Mouse (Mus musculus) v-Abl transformed pro-B cells (cell line): Measurements from ENCODE around the gene Fxyd4.

Experiments
- in situ Hi-C, 2 experiments: fragments of 400-800 bp; cut with MboI; formaldehyde crosslinking; loops; one replicate each; pipeline ENCODE4 v1.15.1; 2025; ENCODE audit not compliant: unreplicated experiment in 2 of 2

The Fxyd4 gene

GRCm38 (mm10) chr6:117937222-117937932, at the start of gene Fxyd4:
TSS of gene Fxyd4 (minus strand) at chr6:117937692.
- in situ Hi-C loops: loop anchor here (10.0 to 25.0 kb wide), 4 partner anchors 67 to 437 kb away; partner anchors contain the start of gene Ret (in 1 of the 2)

GRCm38 (mm10) chr6:117987173-117987572, 49.7 kb upstream of the Fxyd4 start:
- in situ Hi-C loops: no loop called here

GRCm38 (mm10) chr6:117966729-117967128, 29.2 kb upstream of the Fxyd4 start:
- in situ Hi-C loops: no loop called here

GRCm38 (mm10) chr6:117963201-117963600, 25.7 kb upstream of the Fxyd4 start:
- in situ Hi-C loops: no loop called here

- in situ Hi-C loops: no loop called here
Measured at GRCm38 (mm10) chr6:117956851-117957501, 19.5 kb upstream of the Fxyd4 start.

GRCm38 (mm10) chr6:117956161-117956560, 18.7 kb upstream of the Fxyd4 start:
- in situ Hi-C loops: no loop called here

GRCm38 (mm10) chr6:117952330-117952729, 14.8 kb upstream of the Fxyd4 start:
- in situ Hi-C loops: no loop called here

- in situ Hi-C loops: loop anchor here in 1 of 2 experiments (25.0 kb wide), 1 partner anchor 243 kb away; the partner anchor contains the start of gene Ret
Measured at GRCm38 (mm10) chr6:117943899-117944298, 6.4 kb upstream of the Fxyd4 start.

GRCm38 (mm10) chr6:117942769-117943168, 5.3 kb upstream of the Fxyd4 start:
- in situ Hi-C loops: loop anchor here in 1 of 2 experiments (25.0 kb wide), 1 partner anchor 245 kb away; the partner anchor contains the start of gene Ret

GRCm38 (mm10) chr6:117938951-117939350, 1.5 kb upstream of the Fxyd4 start:
- in situ Hi-C loops: loop anchor here (10.0 to 25.0 kb wide), 4 partner anchors 66 to 436 kb away; partner anchors contain the start of gene Ret (in 1 of the 2)

GRCm38 (mm10) chr6:117935681-117936612, 1.5 kb downstream of the Fxyd4 start:
- in situ Hi-C loops: loop anchor here (10.0 to 25.0 kb wide), 4 partner anchors 69 to 439 kb away; partner anchors contain the start of gene Ret (in 1 of the 2)

- in situ Hi-C loops: loop anchor here (5.0 to 25.0 kb wide), 6 partner anchors 70 to 448 kb away; partner anchors contain the start of gene Ret (in 1 of the 2)
Measured at GRCm38 (mm10) chr6:117934301-117934700, 3.2 kb downstream of the Fxyd4 start.

GRCm38 (mm10) chr6:117932325-117933051, 5.0 kb downstream of the Fxyd4 start:
- in situ Hi-C loops: loop anchor here (5.0 to 25.0 kb wide), 6 partner anchors 72 to 450 kb away; partner anchors contain the start of gene Ret (in 1 of the 2)

- in situ Hi-C loops: loop anchor here (5.0 to 25.0 kb wide), 7 partner anchors 75 to 452 kb away; partner anchors contain the start of gene Ret (in 1 of the 2)
Measured at GRCm38 (mm10) chr6:117929945-117930655, 7.4 kb downstream of the Fxyd4 start.

- in situ Hi-C loops: loop anchor here in 1 of 2 experiments (10.0 to 25.0 kb wide), 2 partner anchors 74 to 259 kb away; partner anchors contain the start of gene Ret
Measured at GRCm38 (mm10) chr6:117928746-117929145, 8.7 kb downstream of the Fxyd4 start.

- in situ Hi-C loops: loop anchor here in 1 of 2 experiments (10.0 to 25.0 kb wide), 2 partner anchors 73 to 259 kb away; partner anchors contain the start of gene Ret
Measured at GRCm38 (mm10) chr6:117927955-117928354, 9.5 kb downstream of the Fxyd4 start.

- in situ Hi-C loops: loop anchor here in 1 of 2 experiments (10.0 to 25.0 kb wide), 2 partner anchors 72 to 260 kb away; partner anchors contain the start of gene Ret
Measured at GRCm38 (mm10) chr6:117926871-117927491, 10.5 kb downstream of the Fxyd4 start.

- in situ Hi-C loops: loop anchor here (5.0 to 25.0 kb wide), 3 partner anchors 67 to 1465 kb away; no protein-coding TSS in a partner anchor
Measured at GRCm38 (mm10) chr6:117922041-117922440, 15.5 kb downstream of the Fxyd4 start.
